Mouse (Mus musculus): ENCODE data around the gene Zfp358. TPM values are rescaled to one million over a fixed set of nuclear protein-coding genes. Genes with fewer than 3 reads are reported as not detected.

Zfp358 gene
- polyA plus RNA-seq, 1 experiment from 2014 or later: 77.9 TPM

- Histone ChIP-seq H3K4me3 (no peak overlapping the region), H3K4me1 (no peaks in the 10 kb centered on the region), H3K27me3 (no peaks in the 10 kb centered on the region), H3K36me3 (peaks cover 65% of the 10 kb centered on the region), H3K4me2 (replicated peaks) (no peak overlapping the region), H3K9ac (no peak overlapping the region), H3K27ac (no peak overlapping the region), H3K9me3 (replicated peaks) (no peaks in the 10 kb centered on the region)
- WGBS: 92% methylated on average over 26 of the region's 26 CpGs
- no peak for ATAC-seq (ENCODE audit: low FRiP score)
Measured at GRCm38 (mm10) chr8:3537666-3538065, 44.7 kb downstream of the Zfp358 start.

- ATAC-seq (ENCODE audit: low FRiP score): no peak
- Histone ChIP-seq H3K4me1 (no peaks in the 10 kb centered on the region), H3K9me3 (replicated peaks) (no peaks in the 10 kb centered on the region), H3K4me3 (no peak overlapping the region), H3K4me2 (replicated peaks) (no peak overlapping the region), H3K36me3 (peaks cover 78% of the 10 kb centered on the region), H3K27me3 (no peaks in the 10 kb centered on the region), H3K27ac (no peak overlapping the region), H3K9ac (no peak overlapping the region)
- 81% methylated on average over 7 of the region's 7 CpGs for whole genome bisulfite sequencing
Measured at GRCm38 (mm10) chr8:3539146-3539545, 46.2 kb downstream of the Zfp358 start.

DNA sequence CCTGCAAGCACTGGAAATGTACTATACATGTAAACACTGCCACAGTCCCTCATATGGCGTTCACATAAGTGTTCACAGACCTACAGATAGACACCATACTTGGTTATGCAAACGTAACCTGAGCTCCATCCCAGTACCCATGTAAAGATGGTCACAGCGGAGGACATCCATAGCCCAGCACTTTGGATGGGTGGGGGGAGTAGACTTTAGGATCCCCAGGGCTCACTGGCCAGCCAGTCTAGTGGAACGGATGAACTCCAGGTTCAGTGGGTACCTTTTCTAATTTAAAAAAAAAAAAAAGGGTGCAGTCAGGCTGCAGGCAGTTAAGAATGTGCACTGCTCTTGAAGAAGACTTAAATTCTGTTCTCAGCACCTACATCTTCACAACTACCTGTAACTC is 47.1 kb downstream of the Zfp358 start:
- Histone ChIP-seq H3K36me3 (peaks cover 83% of the 10 kb centered on the region), H3K4me3 (no peak overlapping the region), H3K27ac (no peak overlapping the region), H3K4me2 (replicated peaks) (no peak overlapping the region), H3K9me3 (replicated peaks) (no peaks in the 10 kb centered on the region), H3K4me1 (no peaks in the 10 kb centered on the region), H3K9ac (no peak overlapping the region), H3K27me3 (no peaks in the 10 kb centered on the region)
- 94% methylated on average over 4 of the region's 4 CpGs for WGBS
- no peak for ATAC-seq (ENCODE audit: low FRiP score)

DNA sequence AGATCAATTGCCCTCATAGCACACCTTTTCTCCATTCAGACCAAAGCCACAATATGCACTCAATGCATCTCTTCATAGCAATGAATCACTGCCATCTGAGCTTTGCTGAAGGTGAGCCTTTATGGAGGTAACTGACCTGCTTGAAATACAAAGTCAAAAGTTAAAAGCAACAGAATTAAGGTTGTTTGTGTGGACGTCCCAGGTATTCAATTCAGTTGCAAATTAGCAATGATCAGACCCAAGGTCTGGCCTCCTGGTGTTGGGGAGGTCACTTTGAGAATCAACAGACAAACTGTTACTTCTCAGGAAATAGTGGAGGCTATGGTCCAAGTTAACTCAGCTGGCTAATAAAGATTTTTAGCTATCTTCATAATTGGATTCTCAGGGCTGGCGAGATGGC is 53.6 kb downstream of the Zfp358 start:
- ATAC-seq (ENCODE audit: low FRiP score): no peak
- peaks cover 37% of the 10 kb centered on the region for H3K36me3 ChIP-seq
- no peak overlapping the region for H3K9ac ChIP-seq
- no peak overlapping the region for H3K4me2 ChIP-seq (replicated peaks)
- no peaks in the 10 kb centered on the region for H3K27me3 ChIP-seq
- H3K27ac ChIP-seq: no peak overlapping the region
- H3K4me1 ChIP-seq: no peaks in the 10 kb centered on the region
- 90% methylated on average over 2 of the region's 2 CpGs for WGBS
- H3K4me3 ChIP-seq: no peak overlapping the region
- H3K9me3 ChIP-seq (replicated peaks): no peaks in the 10 kb centered on the region

Other genes with a start within 250 kb of the Zfp358 start
- 49.0 and 51.7 TPM in 2 replicates for gene Insr, start 213.5 kb upstream of the Zfp358 start, polyA plus RNA-seq (2016; fragmentation: Nextera tagmentation; extraction: Ambion mirVana)
- not detected in 2 replicates for gene A430078G23Rik, start 139.7 kb upstream of the Zfp358 start, polyA plus RNA-seq (2016; fragmentation: Nextera tagmentation; extraction: Ambion mirVana)
- gene Arhgef18, start 100.1 kb upstream of the Zfp358 start, polyA plus RNA-seq (2016; fragmentation: Nextera tagmentation; extraction: Ambion mirVana): 13.7 and 15.6 TPM in 2 replicates
- 3.7 and 4.3 TPM in 2 replicates for gene Pex11g, start 25.5 kb upstream of the Zfp358 start, polyA plus RNA-seq (2016; fragmentation: Nextera tagmentation; extraction: Ambion mirVana)
- gene Tex45, start 22.3 kb upstream of the Zfp358 start, polyA plus RNA-seq (2016; fragmentation: Nextera tagmentation; extraction: Ambion mirVana): not detected in 2 replicates
- 79.5 and 83.2 TPM in 2 replicates for gene Mcoln1, start 7.3 kb downstream of the Zfp358 start, polyA plus RNA-seq (2016; fragmentation: Nextera tagmentation; extraction: Ambion mirVana)
- gene Pnpla6, start 22.2 kb downstream of the Zfp358 start, polyA plus RNA-seq (2016; fragmentation: Nextera tagmentation; extraction: Ambion mirVana): 32.6 and 38.9 TPM in 2 replicates
- 1.5 and 2.0 TPM in 2 replicates for gene C330021F23Rik, start 74.9 kb downstream of the Zfp358 start, polyA plus RNA-seq (2016; fragmentation: Nextera tagmentation; extraction: Ambion mirVana)
- gene Camsap3, start 94.2 kb downstream of the Zfp358 start, polyA plus RNA-seq (2016; fragmentation: Nextera tagmentation; extraction: Ambion mirVana): 26.8 and 27.4 TPM in 2 replicates
- 58.9 and 59.6 TPM in 2 replicates for gene Xab2, start 128.2 kb downstream of the Zfp358 start, polyA plus RNA-seq (2016; fragmentation: Nextera tagmentation; extraction: Ambion mirVana)
- 112 and 116 TPM in 2 replicates for gene Pet100, start 128.4 kb downstream of the Zfp358 start, polyA plus RNA-seq (2016; fragmentation: Nextera tagmentation; extraction: Ambion mirVana)
- gene Pcp2, start 132.4 kb downstream of the Zfp358 start, polyA plus RNA-seq (2016; fragmentation: Nextera tagmentation; extraction: Ambion mirVana): 0.56 and 0.87 TPM in 2 replicates
- gene Stxbp2, start 137.8 kb downstream of the Zfp358 start, polyA plus RNA-seq (2016; fragmentation: Nextera tagmentation; extraction: Ambion mirVana): 27.1 and 27.3 TPM in 2 replicates
- gene Retn, start 162.6 kb downstream of the Zfp358 start, polyA plus RNA-seq (2016; fragmentation: Nextera tagmentation; extraction: Ambion mirVana): 0.43 TPM in 1 of 2 replicates, not detected in the other
- 0.18 and 0.21 TPM in 2 replicates for gene Mcemp1, start 172.6 kb downstream of the Zfp358 start, polyA plus RNA-seq (2016; fragmentation: Nextera tagmentation; extraction: Ambion mirVana)
- gene Fcor, start 179.2 kb downstream of the Zfp358 start, polyA plus RNA-seq (2016; fragmentation: Nextera tagmentation; extraction: Ambion mirVana): 5.3 and 8.4 TPM in 2 replicates
- gene Trappc5, start 183.2 kb downstream of the Zfp358 start, polyA plus RNA-seq (2016; fragmentation: Nextera tagmentation; extraction: Ambion mirVana): 43.3 and 46.3 TPM in 2 replicates
- 0.37 and 0.60 TPM in 2 replicates for gene Fcer2a, start 201.0 kb downstream of the Zfp358 start, polyA plus RNA-seq (2016; fragmentation: Nextera tagmentation; extraction: Ambion mirVana)
- 0.17 TPM in 1 of 2 replicates, not detected in the other for gene Clec4g, start 227.5 kb downstream of the Zfp358 start, polyA plus RNA-seq (2016; fragmentation: Nextera tagmentation; extraction: Ambion mirVana)

Measured in hindbrain, embryonic 12.5 days (tissue).